Mouse (Mus musculus) R1 (cell line): Measurements from ENCODE around the gene Cldn3.

ENCODE experiments used
- DNase-seq: peaks from one replicate; pipeline ENCODE4 v3.0.0-alpha.2; 2018; ENCODE audit warnings: low read depth, low spot score

Cldn3 gene

DNA sequence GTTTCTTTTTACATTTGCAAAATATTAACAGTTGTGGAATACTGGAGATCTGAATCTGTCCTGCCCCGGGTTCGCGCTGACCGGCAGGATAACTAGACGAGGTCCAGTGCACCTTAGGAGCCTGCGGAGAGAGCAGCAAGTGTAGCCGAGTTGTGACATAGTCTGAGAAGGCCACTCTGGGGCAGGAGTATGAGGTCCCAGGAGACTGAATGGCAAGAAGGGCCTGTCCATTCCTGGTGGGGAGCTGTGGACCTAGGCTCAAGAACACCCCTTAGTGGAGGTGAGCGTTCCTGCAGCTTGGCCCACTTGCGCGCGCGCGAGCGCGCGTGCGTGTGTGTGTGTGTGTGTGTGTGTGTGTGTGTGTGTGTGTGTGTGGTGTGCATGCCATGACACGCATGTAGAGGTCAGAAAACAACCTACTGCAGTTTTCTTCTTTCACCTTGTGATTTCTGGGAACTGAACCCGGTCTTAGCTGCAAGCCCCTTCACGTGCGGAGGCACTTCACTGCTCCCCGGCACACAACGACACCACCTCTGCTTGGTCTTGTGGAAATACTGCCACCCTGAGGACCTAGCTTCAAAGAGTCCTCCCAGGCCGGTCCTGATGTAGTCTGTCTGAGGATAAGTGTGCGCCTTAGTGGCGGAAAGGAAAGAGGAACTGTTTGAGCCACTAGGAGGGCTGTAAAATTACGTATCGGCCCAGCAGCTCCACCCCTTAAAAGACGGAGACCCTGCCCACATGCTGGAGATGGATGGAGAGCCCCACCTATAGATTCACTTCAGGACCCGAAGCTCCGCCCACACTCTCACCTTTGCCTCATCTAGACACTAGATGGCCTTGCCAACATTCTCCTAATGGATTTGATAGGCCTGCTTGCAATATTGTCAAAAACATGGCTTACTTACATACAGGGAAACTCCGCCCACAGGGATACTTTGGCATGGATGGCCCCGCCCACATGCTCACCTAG is 19.9 kb upstream of the Cldn3 start:
- DNase-seq = peak; percentile 99

DNA sequence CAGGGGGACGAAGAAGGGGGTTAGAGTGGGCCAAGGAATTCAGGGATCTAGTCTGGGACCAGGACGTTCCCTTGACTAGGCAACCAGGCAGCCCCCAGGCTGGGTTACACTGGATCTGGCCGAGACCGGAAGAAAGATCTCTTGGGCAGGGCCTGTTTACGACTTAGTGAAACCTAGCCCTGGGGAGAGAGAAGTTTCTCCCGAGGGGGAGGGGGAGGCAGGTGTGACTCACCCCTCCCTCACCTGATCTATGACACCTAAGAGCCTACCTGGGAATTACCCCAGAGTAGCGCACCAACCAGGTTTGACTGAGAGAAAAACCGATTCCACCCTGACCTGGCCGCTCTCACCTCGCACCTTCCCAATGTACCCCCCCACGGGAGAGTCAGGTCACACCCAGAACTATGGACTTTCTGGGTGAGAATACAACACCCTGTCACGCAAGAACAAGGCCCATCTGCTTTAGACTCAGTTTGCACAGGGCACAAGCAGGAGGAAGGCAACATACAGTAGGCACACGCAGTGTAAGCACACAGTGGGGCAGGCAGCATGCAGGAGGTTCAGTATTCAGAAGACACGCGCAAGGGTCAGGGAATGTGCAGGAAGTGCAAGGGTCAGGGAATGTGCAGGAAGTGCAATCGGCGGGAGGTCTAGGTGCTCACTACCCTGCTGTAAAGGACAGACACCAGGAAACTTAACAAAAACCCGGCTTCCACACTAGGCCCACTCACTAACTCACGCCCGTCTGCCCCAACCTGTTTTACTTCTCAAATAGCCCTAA is 18.7 kb upstream of the Cldn3 start:
- DNase-seq = peak; percentile 79

GRCm38 (mm10) chr5:134970671-134971070 is 15.3 kb upstream of the Cldn3 start:
- DNase-seq = peak; percentile 95

DNA sequence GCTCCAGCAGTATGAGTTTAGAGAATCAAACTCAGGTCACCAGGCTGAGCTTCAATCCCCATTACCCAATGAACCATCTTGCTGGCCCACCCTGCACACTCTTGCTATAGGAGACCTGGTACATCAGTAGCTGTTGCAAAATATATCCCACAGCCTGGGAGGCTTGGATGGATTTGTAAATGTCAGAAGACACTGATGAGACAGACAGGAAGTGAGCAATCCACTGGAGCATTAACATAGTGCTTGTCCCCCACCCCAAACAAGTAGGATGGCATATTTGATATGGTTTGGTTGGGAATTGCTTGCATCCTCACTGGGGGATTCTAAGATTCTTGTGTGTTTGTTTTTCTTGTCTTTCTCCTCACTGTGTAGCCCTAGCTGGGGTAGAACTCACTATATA is 12.9 kb upstream of the Cldn3 start:
- no peak for DNase-seq

GRCm38 (mm10) chr5:134973526-134973925 is 12.5 kb upstream of the Cldn3 start:
- peak; percentile 48 for DNase-seq

DNA sequence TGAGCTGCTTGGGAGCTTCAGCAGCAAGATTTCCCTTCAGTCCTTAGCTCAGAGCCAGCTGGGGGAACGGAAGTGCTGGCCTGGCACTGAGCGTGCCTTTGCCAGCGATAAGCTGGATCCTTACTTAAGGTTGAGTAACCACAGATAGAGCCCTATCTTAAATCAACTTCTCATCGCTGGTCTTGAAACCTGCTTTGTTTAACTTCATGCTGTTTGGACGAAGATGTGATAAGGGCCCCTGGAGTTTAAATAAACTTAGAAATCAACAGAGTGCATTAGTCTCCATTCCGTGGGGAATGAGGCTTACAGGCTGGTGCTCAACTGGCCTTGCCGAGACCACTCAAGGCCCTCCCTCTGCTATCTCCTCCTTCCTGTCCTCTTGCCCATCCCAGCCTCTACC is 11.7 kb upstream of the Cldn3 start:
- no peak for DNase-seq

- no peak for DNase-seq
These were observed 11.1 kb upstream of the Cldn3 start for GRCm38 (mm10) chr5:134974921-134975320.

DNA sequence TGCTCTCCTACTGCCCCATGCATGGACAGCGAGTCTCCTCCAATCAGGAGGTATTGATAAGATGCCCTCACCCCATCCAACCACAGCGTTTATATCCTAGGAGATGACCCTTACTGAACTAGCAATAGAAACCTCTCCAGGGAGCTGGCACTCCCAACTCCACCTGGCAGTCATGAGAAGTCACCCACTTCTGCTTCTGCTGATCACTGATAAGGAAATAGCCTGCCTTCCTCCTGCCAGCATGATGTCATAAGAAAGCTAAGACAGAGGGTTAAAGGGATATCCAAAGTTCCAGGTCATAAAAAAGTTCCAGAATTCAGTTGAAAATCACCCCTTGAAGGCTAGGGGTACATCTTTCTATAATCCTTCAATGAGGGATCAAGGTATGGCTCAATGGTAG is 9.8 kb upstream of the Cldn3 start:
- no peak for DNase-seq

GRCm38 (mm10) chr5:134976577-134977250 is 9.3 kb upstream of the Cldn3 start:
- DNase-seq = no peak

- no peak for DNase-seq
These were observed 8.2 kb upstream of the Cldn3 start for GRCm38 (mm10) chr5:134977837-134978236.

GRCm38 (mm10) chr5:134981149-134981548 is 4.9 kb upstream of the Cldn3 start:
- peak; percentile 72 for DNase-seq

- no peak for DNase-seq
These were observed 2.9 kb upstream of the Cldn3 start for GRCm38 (mm10) chr5:134983111-134983510.

- DNase-seq = no peak
These were observed 2.2 kb upstream of the Cldn3 start for GRCm38 (mm10) chr5:134983771-134984170.

GRCm38 (mm10) chr5:134986298-134987268 is 569 bp downstream of the Cldn3 start:
- DNase-seq = peak; percentile 42

DNA sequence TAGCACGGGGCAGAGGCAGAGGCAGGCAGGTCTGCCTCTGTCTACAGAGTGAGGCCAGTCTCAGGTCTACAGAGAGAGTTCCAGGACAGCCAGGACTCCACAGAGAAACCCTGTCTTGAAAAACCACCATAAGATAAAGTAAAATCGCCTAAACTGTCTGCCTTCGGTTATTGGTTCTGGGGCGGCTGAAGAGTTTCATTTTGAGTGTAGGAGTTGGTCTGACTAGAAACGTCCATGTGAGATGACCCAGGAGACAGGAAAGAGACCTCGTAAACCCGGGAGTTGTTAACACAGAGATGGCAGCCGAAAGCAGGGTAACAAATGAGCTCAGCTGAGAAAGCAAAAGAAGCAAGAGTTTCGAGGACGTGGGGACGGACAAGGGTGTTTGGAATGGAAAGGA is 3.2 kb downstream of the Cldn3 start:
- DNase-seq = no peak

DNA sequence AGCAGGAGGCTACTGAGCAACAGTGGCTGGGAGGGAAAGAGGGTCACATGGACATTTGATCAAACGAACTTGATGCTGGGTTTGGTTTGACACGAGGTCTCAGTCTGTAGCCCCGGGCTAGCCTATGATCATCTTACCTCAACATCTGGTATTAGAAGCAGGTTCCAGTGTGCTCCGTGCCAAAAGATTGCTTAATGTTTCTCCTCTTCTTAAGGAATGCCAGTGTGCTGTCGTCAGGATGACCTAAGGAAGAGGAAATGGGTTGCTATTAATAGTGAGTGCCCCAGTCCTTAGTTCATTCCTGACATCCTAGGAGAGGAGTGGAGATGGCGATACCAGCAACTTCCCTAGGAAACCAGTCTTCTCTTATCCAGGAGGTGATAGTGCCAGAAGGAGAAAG is 3.7 kb downstream of the Cldn3 start:
- no peak for DNase-seq

DNA sequence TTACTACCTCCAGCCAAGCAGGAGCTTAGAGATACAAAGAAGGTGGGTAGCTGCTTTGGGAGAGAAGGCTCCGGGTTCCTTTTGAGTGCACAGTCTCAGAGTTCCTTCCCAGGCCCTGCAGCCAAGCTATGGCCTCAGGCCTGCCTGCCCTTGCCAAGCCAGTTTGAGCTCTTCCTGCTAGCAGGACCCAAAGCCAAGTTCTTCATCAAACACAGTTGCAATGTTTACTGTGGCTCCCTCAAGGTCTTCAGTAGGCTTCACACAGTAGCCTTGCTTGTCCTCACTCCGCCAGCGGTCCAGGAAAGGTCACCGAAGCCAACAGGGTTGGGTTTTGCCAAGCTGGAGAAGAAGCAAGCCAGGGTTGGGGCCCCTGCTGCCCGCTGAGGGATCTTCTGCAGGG is 6.6 kb downstream of the Cldn3 start:
- DNase-seq = no peak

DNA sequence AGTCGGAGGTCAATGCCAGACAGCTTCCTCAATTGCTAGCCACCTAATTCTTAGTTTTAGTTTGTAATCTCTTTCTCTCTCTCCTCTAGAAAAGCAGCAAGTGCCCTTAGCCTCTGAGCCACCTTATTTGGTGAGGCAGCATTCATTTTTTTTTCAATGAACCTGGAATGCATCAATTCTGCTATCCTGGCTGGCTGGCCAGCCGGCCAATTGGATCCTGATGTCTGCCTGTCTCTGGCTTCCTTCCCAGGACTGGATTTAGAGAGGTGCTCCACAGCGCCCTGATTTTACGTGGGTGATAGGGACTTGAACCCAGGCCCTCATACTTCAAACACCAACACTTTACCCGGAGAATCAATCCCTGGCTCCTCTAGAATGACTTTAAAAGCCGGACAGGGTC is 12.3 kb downstream of the Cldn3 start:
- DNase-seq = no peak

DNA sequence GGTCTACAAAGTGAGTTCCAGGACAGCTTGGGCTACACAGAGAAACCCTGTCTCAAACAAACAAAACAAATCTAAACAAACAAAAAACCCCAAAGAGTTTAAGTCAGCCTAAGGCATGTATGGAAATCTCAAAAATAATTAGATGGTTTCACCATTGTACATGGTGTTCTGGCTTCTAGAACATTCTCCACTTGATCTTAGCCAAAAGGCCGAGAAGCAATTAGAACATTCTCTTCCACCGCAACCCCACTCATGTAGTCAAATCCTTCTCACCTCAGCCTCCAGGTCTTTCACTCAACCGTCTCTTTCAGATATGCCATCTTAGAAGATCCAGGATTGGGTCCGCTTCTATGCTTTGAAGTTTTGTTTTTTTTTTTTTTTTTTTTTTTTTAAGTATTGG is 13.8 kb downstream of the Cldn3 start:
- DNase-seq = no peak

DNA sequence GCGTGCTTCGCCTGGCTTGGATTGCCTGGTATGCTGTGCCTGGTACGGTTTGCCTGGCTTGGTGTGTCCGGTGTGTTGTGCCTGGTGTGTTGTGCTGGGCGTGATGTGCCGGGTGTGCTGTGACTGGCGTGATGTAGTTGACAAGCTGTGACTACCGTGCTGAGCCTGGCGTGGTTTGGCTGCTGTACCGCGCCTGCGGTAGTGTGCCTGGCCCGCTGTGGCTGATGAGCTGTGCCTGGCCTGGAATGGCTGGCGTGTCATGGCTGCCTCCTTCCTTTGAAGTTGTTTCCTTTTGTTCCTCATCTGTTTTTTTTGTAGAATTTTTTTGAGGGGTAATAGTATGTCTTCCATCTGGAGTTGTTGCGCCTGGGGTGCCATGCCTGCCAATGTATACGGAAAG is 14.7 kb downstream of the Cldn3 start:
- DNase-seq = peak; percentile 68

GRCm38 (mm10) chr5:135001309-135001708 is 15.3 kb downstream of the Cldn3 start:
- DNase-seq = peak; percentile 100
